Mouse (Mus musculus): Measurements from ENCODE around the gene Vpreb2.
"Not testable (repeated sequence)": the region's sequence is repeated elsewhere in the genome, so short reads cannot be mapped to it uniquely, and the experiment has no call there.

Gene Vpreb2

DNA sequence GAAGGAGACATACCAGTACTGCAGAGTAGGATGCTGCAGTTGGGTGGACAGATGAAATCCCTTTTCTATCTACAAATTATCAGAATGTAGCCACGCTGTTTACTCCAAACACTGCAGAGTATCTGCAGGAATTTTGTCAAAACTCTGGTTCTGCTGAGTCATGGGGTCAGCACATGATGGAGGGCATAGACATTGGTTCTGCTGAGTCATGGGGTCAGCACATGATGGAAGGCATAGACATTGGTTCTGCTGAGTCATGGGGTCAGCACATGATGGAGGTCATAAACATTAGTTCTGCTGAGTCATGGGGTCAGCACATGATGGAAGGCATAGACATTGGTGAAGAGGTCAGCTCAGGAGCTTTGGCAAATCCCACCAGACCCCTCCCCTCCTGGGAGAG lies 7.5 kb downstream of the Vpreb2 start:
- in situ Hi-C loops (cut with MboI, MseI): no loop called here

DNA sequence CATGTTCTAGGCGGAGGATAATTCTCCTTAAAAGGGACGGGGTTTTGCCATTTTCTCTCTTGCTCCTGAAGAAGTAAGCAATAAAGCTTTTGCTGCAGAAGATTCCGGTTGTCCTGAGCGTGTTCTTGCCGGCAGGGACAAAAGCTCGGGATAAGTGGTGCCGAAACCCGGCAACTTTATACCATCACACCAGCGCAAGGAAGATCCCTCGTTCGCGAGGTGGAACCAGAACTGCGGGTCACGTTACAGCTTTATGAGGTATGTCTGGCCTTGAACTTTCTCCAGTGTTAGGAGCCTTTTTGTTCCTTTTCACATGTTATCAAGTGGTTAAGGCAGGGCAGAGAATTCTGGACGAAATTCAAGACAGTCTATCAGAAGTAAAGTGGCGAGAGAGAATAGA lies 12.1 kb downstream of the Vpreb2 start:
- in situ Hi-C loops (cut with MboI, MseI): not testable (repeated sequence)

DNA sequence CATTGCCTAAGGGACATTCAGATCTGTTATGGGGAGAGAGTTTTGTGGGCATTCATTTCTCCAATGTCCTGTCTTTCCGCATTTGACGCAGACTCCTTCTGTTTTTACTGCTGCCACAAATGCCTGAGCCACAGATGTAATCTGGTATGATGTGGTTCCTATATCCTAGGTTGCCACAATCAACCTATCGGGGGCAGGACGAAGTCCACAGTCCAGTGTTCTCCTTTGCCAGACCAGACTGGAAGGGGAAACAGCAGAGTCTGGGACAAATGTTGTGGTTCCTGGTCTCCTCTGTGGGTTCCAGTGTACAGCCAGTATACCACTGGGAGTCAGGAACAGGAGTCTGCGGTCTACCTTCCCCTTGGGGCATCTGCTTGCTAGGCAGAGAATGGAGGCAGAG lies 19.4 kb downstream of the Vpreb2 start:
- in situ Hi-C loops (cut with MboI, MseI): no loop called here

GRCm38 (mm10) chr16:18004589-18004988 lies 24.4 kb downstream of the Vpreb2 start:
- in situ Hi-C loops (cut with MboI, MseI): no loop called here

- in situ Hi-C loops (cut with MboI, MseI): no loop called here
Measured at GRCm38 (mm10) chr16:18007083-18007482, 26.9 kb downstream of the Vpreb2 start.

DNA sequence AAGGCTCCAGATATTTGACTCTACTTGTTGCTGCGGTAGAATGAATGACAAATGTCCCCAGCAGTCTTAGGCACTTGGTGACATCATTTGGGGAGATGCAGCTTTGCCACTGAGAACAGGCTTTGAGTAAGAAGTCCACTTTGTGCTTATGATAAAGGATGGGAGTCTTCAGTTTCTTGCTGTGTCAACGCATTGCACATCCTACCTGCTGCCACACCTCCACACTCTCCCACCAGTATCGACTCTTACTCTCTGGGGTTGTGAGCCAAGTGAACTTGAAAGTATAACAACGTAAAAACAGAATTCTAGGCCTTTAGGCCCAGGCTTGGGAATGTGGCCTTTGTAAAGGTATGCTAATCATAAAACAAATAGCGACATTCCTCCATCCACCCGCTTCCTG lies 30.9 kb downstream of the Vpreb2 start:
- in situ Hi-C loops (cut with MboI, MseI): no loop called here

DNA sequence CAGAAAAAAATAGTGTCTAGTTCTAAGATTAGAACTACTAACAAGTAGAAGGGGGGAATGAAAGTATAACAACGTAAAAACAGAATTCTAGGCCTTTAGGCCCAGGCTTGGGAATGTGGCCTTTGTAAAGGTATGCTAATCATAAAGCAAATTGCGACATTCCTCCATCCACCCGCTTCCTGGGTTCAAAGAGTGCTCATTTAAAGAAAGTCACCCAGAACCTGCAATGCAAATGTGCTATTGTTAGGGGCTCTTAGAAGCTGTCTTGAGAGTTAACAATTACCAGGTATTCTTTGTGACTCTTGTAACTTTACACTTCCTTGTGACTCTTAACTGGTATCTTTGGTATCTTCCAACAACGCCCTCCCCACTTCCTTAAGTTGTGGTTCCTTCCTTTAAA lies 36.3 kb downstream of the Vpreb2 start:
- in situ Hi-C loops (cut with MboI, MseI): not testable (repeated sequence)

GRCm38 (mm10) chr16:18022780-18023557 lies 42.7 kb downstream of the Vpreb2 start:
- in situ Hi-C loops (cut with MboI, MseI): no loop called here

GRCm38 (mm10) chr16:18027371-18027770 lies 47.1 kb downstream of the Vpreb2 start:
- in situ Hi-C loops (cut with MboI, MseI): no loop called here

All from T-helper 1 cell (primary cell).